Mouse (Mus musculus) neural tube, embryonic 11.5 days (tissue): ENCODE measurements at regions not wholly inside any gene's neighbourhood (a gene's known extent, or its start where the extent isn't known, plus 50 kb on each side); places are given as distances from the start of the nearest gene placed in this dataset.
"Not testable (repeated sequence)": the region's sequence is repeated elsewhere in the genome, so short reads cannot be mapped to it uniquely, and the experiment has no call there.

Source experiments
- ATAC-seq: fragments of 200-750 bp; cut with Nextera tagmentation; 2 replicates; pipeline ENCODE4 v1.8.0; 2017; ENCODE audit warnings: moderate number of reproducible peaks, mild to moderate bottlenecking, moderate TSS enrichment, moderate library complexity; ENCODE audit not compliant: insufficient read depth, low FRiP score, low TSS enrichment
- DNase-seq: peaks from one replicate; pipeline ENCODE4 v3.0.0-alpha.2; 2015; ENCODE audit warnings: low spot score
- H3K27ac ChIP-seq: fragments of 300-500 bp; sonication (generic); 2 replicates; pipeline ENCODE4 v1.5.1; 2014; ENCODE audit warnings: low read depth, mild to moderate bottlenecking, low read length
- H3K27me3 ChIP-seq: fragments of 300-500 bp; sonication (generic); 2 replicates; pipeline ENCODE4 v1.6.1; 2014; ENCODE audit warnings: mild to moderate bottlenecking, low read length, mixed read lengths; ENCODE audit not compliant: control insufficient read depth, insufficient read depth
- H3K36me3 ChIP-seq: fragments of 300-500 bp; sonication (generic); 2 replicates; pipeline ENCODE4 v1.6.1; 2014; ENCODE audit warnings: mild to moderate bottlenecking, low read length, moderate library complexity, mixed read lengths; ENCODE audit not compliant: control insufficient read depth, insufficient read depth
- H3K4me1 ChIP-seq: fragments of 300-500 bp; sonication (generic); 2 replicates; pipeline ENCODE4 v1.6.1; 2014; ENCODE audit warnings: low read length, mixed read lengths; ENCODE audit not compliant: control insufficient read depth, insufficient read depth
- H3K4me2 ChIP-seq: fragments of 300-500 bp; sonication (generic); 2 replicates; pipeline ENCODE4 v1.6.1; 2014; ENCODE audit warnings: low read depth, mild to moderate bottlenecking, moderate library complexity
- H3K4me3 ChIP-seq: fragments of 300-500 bp; sonication (generic); 2 replicates; pipeline ENCODE4 v1.5.1; 2014; ENCODE audit warnings: low read depth, low read length
- H3K9ac ChIP-seq: fragments of 300-500 bp; sonication (generic); 2 replicates; pipeline ENCODE4 v1.6.1; 2014; ENCODE audit warnings: mild to moderate bottlenecking, low read length
- H3K9me3 ChIP-seq: fragments of 300-500 bp; sonication (generic); 2 replicates; pipeline ENCODE4 v1.6.1; 2016; ENCODE audit warnings: low read length; ENCODE audit not compliant: control insufficient read depth
- WGBS: fragments of 180-500 bp; shearing (Covaris S2); extraction: QIAGEN DNeasy Blood & Tissue Kit; methylation state at CpG from one replicate; pipeline ENCODE4 v1.1.7; 2014; 5-methylcytosine and 5-hydroxymethylcytosine counted together

DNA sequence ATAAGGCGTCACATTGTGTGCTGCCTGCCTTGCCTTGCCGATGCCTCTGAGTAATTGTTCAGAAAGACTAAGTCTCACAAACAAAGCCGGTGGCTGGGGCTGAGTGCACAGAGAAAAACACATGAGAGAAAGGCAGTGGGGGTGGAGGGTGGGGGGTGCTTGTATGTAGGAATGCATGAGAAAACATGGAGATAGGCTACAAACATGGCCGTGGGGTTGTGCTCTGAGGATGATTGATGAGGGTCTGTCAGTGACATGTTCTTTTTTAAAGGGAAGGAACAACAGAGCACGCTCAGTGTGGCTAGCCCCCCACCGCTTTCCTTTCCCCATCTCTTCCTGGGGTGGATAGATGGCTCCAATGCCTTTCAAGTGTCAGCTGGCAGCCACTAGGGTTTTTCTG is 304.8 kb downstream of the Nkx6-1 start:
- WGBS: 13% methylated on average over 6 of the region's 6 CpGs
- Histone ChIP-seq H3K27me3 (peaks cover 9% of the 10 kb centered on the region), H3K4me3 (no peak overlapping the region), H3K27ac (no peak overlapping the region), H3K4me2 (no peak overlapping the region), H3K4me1 (peaks cover 5% of the 10 kb centered on the region; the same call in 1 of the 2 replicates), H3K36me3 (no peaks in the 10 kb centered on the region), H3K9me3 (no peaks in the 10 kb centered on the region), H3K9ac (no peak overlapping the region)
- peak; percentile 69 for DNase-seq
- peak; percentile 50; the same call in 1 of the 2 replicates for ATAC-seq

DNA sequence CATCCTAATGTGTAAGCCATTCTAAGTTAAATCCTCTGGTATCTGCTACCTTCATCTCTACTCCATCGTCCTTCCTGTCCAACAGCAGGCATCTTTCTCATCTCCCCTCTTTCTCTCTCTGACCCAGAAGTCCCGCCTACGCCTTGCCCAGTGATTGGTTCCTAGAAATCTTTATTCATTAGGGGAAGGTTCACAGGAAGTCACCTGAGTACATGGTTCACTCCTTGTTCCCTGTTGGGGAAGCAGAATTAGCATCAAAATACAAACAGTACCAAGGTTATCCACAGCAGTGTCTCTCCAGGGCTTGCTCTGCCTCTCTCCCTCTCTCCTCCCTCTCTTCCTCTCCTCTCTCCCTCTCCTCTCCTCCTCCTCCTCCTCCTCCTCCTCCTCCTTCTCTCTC is 319.4 kb downstream of the Nkx6-1 start:
- H3K36me3 ChIP-seq: no peaks in the 10 kb centered on the region
- H3K4me1 ChIP-seq: no peaks in the 10 kb centered on the region
- H3K27me3 ChIP-seq: no peaks in the 10 kb centered on the region
- H3K9me3 ChIP-seq: no peaks in the 10 kb centered on the region
- ATAC-seq: no peak
- H3K27ac ChIP-seq: no peak overlapping the region
- H3K4me2 ChIP-seq: no peak overlapping the region
- H3K4me3 ChIP-seq: no peak overlapping the region
- no peak overlapping the region for H3K9ac ChIP-seq
- 80% methylated on average over 3 of the region's 3 CpGs for WGBS
- DNase-seq: no peak

DNA sequence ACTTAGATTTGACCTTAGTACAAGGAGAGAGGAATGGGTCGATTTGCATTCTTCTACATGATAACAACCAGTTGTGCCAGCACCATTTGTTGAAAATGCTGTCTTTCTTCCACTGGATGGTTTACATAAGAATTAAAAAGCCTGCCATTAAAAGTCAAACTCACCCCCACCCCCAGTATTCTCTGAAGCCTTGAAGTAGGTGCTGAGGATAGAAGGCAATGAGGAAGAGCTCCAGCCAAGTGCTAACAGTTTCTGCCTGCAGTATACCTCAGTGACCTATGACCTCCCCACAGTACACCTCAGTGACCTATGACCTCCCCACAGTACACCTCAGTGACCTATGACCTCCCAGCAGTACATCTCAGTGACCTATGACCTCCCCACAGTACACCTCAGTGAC is 328.4 kb downstream of the Nkx6-1 start:
- not testable (repeated sequence) for H3K4me1 ChIP-seq, H3K9ac ChIP-seq, DNase-seq, H3K4me3 ChIP-seq, H3K4me2 ChIP-seq, H3K9me3 ChIP-seq, H3K27ac ChIP-seq, H3K36me3 ChIP-seq, H3K27me3 ChIP-seq, ATAC-seq
- no CpG with 5 or more reads among the region's 1 CpGs for WGBS

GRCm38 (mm10) chr5:101331825-101332224 is 333.0 kb downstream of the Nkx6-1 start:
- Histone ChIP-seq H3K4me3 (no peak overlapping the region), H3K27ac (no peak overlapping the region), H3K27me3 (peaks cover 19% of the 10 kb centered on the region), H3K9me3 (no peaks in the 10 kb centered on the region), H3K9ac (no peak overlapping the region), H3K4me2 (no peak overlapping the region), H3K36me3 (no peaks in the 10 kb centered on the region), H3K4me1 (no peaks in the 10 kb centered on the region)
- 88% methylated on average over 10 of the region's 10 CpGs for WGBS
- no peak for DNase-seq
- no peak for ATAC-seq

GRCm38 (mm10) chr5:101326122-101326521 is 338.7 kb downstream of the Nkx6-1 start:
- Histone ChIP-seq H3K36me3 (no peaks in the 10 kb centered on the region), H3K4me3 (no peak overlapping the region), H3K4me1 (peaks cover 6% of the 10 kb centered on the region), H3K27ac (no peak overlapping the region), H3K4me2 (no peak overlapping the region), H3K9ac (no peak overlapping the region), H3K9me3 (no peaks in the 10 kb centered on the region), H3K27me3 (peaks cover 64% of the 10 kb centered on the region)
- 47% methylated on average over 4 of the region's 4 CpGs for WGBS
- ATAC-seq (no peak), DNase-seq (no peak)

DNA sequence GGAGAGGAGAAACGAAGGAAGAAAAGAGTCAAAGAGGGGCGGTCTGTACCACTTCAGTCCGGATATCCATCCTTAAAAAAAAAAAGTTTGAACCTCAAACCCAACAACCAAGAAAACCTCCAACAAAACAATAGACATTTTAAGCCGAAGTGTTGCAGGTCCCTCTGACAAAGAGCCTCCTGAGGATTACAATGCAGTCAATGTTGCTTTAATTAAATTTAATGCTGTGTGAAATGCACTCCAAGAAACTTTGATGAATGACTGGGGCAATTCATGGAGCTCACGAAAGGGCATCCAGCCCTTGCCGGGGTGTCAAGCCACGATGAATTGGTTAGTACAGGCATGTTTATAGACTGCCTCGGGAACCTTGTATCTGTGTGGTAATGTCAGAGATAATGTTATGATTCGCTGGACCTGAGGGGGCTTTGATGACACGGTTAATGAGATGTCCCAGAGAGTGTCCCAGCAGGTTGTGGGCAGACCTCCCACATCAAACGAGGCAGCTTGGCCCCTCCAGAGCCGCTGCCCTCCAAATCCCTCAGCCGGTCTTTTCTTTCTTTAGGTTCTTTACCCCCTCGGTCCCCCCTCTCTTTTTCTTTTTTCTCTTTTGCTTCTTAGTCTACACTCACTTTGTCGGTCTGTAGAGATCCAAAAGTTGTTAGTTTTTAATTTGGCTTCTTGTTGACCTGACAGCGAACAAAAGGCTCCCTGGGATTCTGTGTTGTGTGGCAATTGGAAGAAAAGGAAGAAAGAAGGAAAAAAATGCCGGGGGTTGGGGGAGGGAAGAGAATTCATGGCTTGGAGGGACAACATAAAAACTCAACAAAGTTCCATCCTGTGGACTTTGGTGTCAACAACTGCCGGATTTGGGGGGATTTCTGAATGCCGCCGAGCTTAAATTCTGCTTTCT is 341.5 kb downstream of the Nkx6-1 start:
- 3% methylated on average over 20 of the region's 20 CpGs for WGBS
- ATAC-seq: no peak
- Histone ChIP-seq H3K36me3 (no peaks in the 10 kb centered on the region), H3K27me3 (peaks cover 76% of the 10 kb centered on the region), H3K9ac (no peak overlapping the region), H3K27ac (no peak overlapping the region), H3K4me3 (no peak overlapping the region), H3K9me3 (no peaks in the 10 kb centered on the region), H3K4me2 (peak overlapping the region; percentile 26), H3K4me1 (peaks cover 6% of the 10 kb centered on the region)
- peak; percentile 61 for DNase-seq

DNA sequence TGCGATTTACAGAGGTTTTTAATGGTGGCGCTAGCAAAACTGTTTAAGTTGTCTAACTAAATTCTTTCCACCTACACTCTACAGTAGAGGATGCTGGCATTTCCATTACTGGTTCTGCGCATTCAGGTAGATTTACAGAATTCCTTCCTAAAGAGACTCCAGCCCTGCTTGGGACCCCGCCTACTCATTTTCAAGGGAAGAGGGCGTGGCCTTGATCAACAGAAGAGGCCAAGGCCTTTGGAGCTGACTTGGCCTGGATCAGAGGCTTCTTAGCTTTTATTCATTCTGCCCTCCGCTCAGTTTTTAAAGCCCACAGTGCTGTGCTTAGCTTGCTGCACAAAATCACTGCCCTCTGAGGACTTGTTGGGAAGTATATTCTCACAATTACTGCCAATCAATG is 364.8 kb downstream of the Nkx6-1 start:
- H3K27ac ChIP-seq: no peak overlapping the region
- no peak overlapping the region for H3K9ac ChIP-seq
- H3K27me3 ChIP-seq: peaks cover 18% of the 10 kb centered on the region
- H3K4me2 ChIP-seq: no peak overlapping the region
- no peaks in the 10 kb centered on the region for H3K9me3 ChIP-seq
- ATAC-seq (no peak), DNase-seq (no peak)
- H3K4me3 ChIP-seq: no peak overlapping the region
- no peaks in the 10 kb centered on the region for H3K36me3 ChIP-seq
- H3K4me1 ChIP-seq: no peaks in the 10 kb centered on the region; the same call in 1 of the 2 replicates
- WGBS: 88% methylated on average over 6 of the region's 6 CpGs

DNA sequence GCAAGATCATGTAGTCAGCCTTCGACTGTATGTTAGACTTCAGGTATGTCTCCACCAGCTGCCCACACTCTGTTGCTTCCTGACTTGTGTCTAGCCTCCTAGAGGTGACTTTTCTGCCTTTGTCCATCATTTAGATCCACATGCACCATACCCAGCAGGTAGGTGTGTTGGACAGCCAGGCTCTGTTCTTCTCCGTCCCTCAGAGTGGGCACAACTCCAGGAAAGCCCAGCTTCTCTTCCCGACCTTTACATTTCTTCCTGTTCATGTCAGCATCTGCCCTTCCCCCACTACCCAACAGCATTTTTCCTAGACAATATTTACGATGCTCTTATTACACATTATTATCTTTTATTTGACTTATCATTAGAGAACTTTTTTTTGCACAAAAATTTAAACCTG is 366.4 kb downstream of the Nkx6-1 start:
- H3K27ac ChIP-seq: no peak overlapping the region
- H3K27me3 ChIP-seq: peaks cover 21% of the 10 kb centered on the region
- ATAC-seq (no peak), DNase-seq (no peak)
- no peaks in the 10 kb centered on the region for H3K9me3 ChIP-seq
- no peak overlapping the region for H3K4me3 ChIP-seq
- WGBS: 72% methylated on average over 4 of the region's 4 CpGs
- no peaks in the 10 kb centered on the region for H3K36me3 ChIP-seq
- no peaks in the 10 kb centered on the region; the same call in 1 of the 2 replicates for H3K4me1 ChIP-seq
- no peak overlapping the region for H3K4me2 ChIP-seq
- H3K9ac ChIP-seq: no peak overlapping the region

GRCm38 (mm10) chr5:101297511-101298102 is 367.2 kb downstream of the Nkx6-1 start:
- no peak overlapping the region for H3K9ac ChIP-seq
- no peaks in the 10 kb centered on the region for H3K9me3 ChIP-seq
- peaks cover 19% of the 10 kb centered on the region for H3K27me3 ChIP-seq
- H3K4me1 ChIP-seq: no peaks in the 10 kb centered on the region; the same call in 1 of the 2 replicates
- no peak overlapping the region for H3K4me3 ChIP-seq
- ATAC-seq: 0 out of 2 replicates have a peak, but pooled peaks have one; percentile 31
- no peaks in the 10 kb centered on the region for H3K36me3 ChIP-seq
- DNase-seq: peak; percentile 18
- no peak overlapping the region for H3K27ac ChIP-seq
- H3K4me2 ChIP-seq: no peak overlapping the region
- WGBS: 12% methylated on average over 5 of the region's 5 CpGs
